ENCODE assay signal across 8 mouse cellular contexts in genomic region chr17:33951021-33951946, GRCm38 (mm10). TPM values are rescaled to one million over a fixed set of nuclear protein-coding genes. Genes with fewer than 3 reads are reported as not detected.
A peak's percentile ranks its signal among the peaks of the same experiment; 100 is the strongest.
DNase-seq lines count a peak whose midpoint lies in the region; ATAC-seq and TF ChIP-seq lines count a peak whose summit lies in the region.

TSS of gene B3galt4 (minus strand) at chr17:33951488.

- ATAC-seq in embryonic facial prominence, embryonic 15.5 days (ENCODE audit: insufficient number of reproducible peaks, low FRiP score, low TSS enrichment, low read depth): peak; percentile 83
- ATAC-seq in heart, embryonic 11.5 days (replicated peaks; ENCODE audit: insufficient number of reproducible peaks, low FRiP score, low TSS enrichment): peak; percentile 69
- peak; percentile 82 for ATAC-seq in kidney, embryonic 15.5 days (replicated peaks; ENCODE audit: low FRiP score)
- peak; percentile 71 for ATAC-seq in liver, embryonic 14.5 days (ENCODE audit: insufficient read depth)
- peak; percentile 80 for ATAC-seq in stomach, embryonic 15.5 days (ENCODE audit: insufficient read depth, low FRiP score, low read depth)

- under 1% methylated on average over 45 of the region's 45 CpGs for WGBS in embryonic facial prominence, embryonic 15.5 days
- under 1% methylated on average over 45 of the region's 45 CpGs for WGBS in heart, embryonic 11.5 days (ENCODE audit: insufficient replicate concordance)
- under 1% methylated on average over 45 of the region's 45 CpGs for WGBS in kidney, embryonic 15.5 days
- WGBS in liver, embryonic 14.5 days (ENCODE audit: insufficient replicate concordance): under 1% methylated on average over 45 of the region's 45 CpGs
- WGBS in stomach, embryonic 15.5 days: under 1% methylated on average over 45 of the region's 45 CpGs

- peaks cover 60% of the 10 kb centered on the region for H3K4me1 ChIP-seq in embryonic facial prominence, embryonic 15.5 days
- peaks cover 39% of the 10 kb centered on the region for H3K4me1 ChIP-seq in heart, embryonic 11.5 days (ENCODE audit: control insufficient read depth, insufficient read depth, low read length)
- peaks cover 53% of the 10 kb centered on the region for H3K4me1 ChIP-seq in kidney, embryonic 15.5 days
- peaks cover 10 to 17% of the 10 kb centered on the region in 2 experiments for H3K4me1 ChIP-seq in liver, embryonic 14.5 days (replicated peaks; ENCODE audit: control insufficient read depth in 2 of 2, insufficient read depth in 2 of 2, low read length in 1 of 2)
- H3K4me1 ChIP-seq in stomach, embryonic 15.5 days: peaks cover 44% of the 10 kb centered on the region

- peak within 1 kb of the TSS; percentile 94 for H3K4me2 ChIP-seq in embryonic facial prominence, embryonic 15.5 days (replicated peaks)
- peak within 1 kb of the TSS; percentile 96 for H3K4me2 ChIP-seq in heart, embryonic 11.5 days
- peak within 1 kb of the TSS; percentile 81 for H3K4me2 ChIP-seq in kidney, embryonic 15.5 days
- peak within 1 kb of the TSS; percentile 89 for H3K4me2 ChIP-seq in liver, embryonic 14.5 days (ENCODE audit: low read depth)
- H3K4me2 ChIP-seq in stomach, embryonic 15.5 days: peak within 1 kb of the TSS; percentile 88

- DNase-seq in CD4-positive, CD25-positive, alpha-beta regulatory T cell, adult 2 months (ENCODE audit: low read depth, low spot score): peak; percentile 87
- DNase-seq in adrenal gland, postnatal 4 days (ENCODE audit: low spot score in 2 of 2): peak; percentile 57 to 70
- DNase-seq in liver, embryonic 14.5 days (ENCODE audit: low read depth in 3 of 3, low spot score in 3 of 3): peak; percentile 71 to 82 (median 71)
- peak; percentile 89 for DNase-seq in neural tube, embryonic 10.5 days (ENCODE audit: extremely low spot score, low spot score)

- H3K27ac ChIP-seq in embryonic facial prominence, embryonic 15.5 days (replicated peaks): peak within 1 kb of the TSS; percentile 96
- H3K27ac ChIP-seq in heart, embryonic 11.5 days (ENCODE audit: low read depth, low read length): peak within 1 kb of the TSS; percentile 88
- H3K27ac ChIP-seq in kidney, embryonic 15.5 days: peak within 1 kb of the TSS; percentile 94
- H3K27ac ChIP-seq in liver, embryonic 14.5 days: peak within 1 kb of the TSS; percentile 46
- peak within 1 kb of the TSS; percentile 94 for H3K27ac ChIP-seq in stomach, embryonic 15.5 days

- no peaks in the 10 kb centered on the region for H3K27me3 ChIP-seq in embryonic facial prominence, embryonic 15.5 days
- H3K27me3 ChIP-seq in heart, embryonic 11.5 days (ENCODE audit: control insufficient read depth, insufficient read depth, low read length): no peaks in the 10 kb centered on the region
- no peaks in the 10 kb centered on the region for H3K27me3 ChIP-seq in kidney, embryonic 15.5 days
- no peaks in the 10 kb centered on the region for H3K27me3 ChIP-seq in liver, embryonic 14.5 days (ENCODE audit: control insufficient read depth, insufficient read depth, low read length)
- H3K27me3 ChIP-seq in stomach, embryonic 15.5 days (replicated peaks): no peaks in the 10 kb centered on the region

- peak within 1 kb of the TSS; percentile 50 for H3K9ac ChIP-seq in embryonic facial prominence, embryonic 15.5 days
- H3K9ac ChIP-seq in heart, embryonic 11.5 days (ENCODE audit: low read depth, low read length): peak within 1 kb of the TSS; percentile 77
- peak within 1 kb of the TSS; percentile 51 for H3K9ac ChIP-seq in kidney, embryonic 15.5 days
- H3K9ac ChIP-seq in liver, embryonic 14.5 days (replicated peaks): peak within 1 kb of the TSS; percentile 60
- peak within 1 kb of the TSS; percentile 18; the same call in 1 of the 2 replicates for H3K9ac ChIP-seq in stomach, embryonic 15.5 days

- H3K4me3 ChIP-seq in embryonic facial prominence, embryonic 15.5 days (replicated peaks): peak within 1 kb of the TSS; percentile 53
- peak within 1 kb of the TSS; percentile 53 for H3K4me3 ChIP-seq in heart, embryonic 11.5 days (ENCODE audit: low read depth, low read length)
- H3K4me3 ChIP-seq in kidney, embryonic 15.5 days (replicated peaks): peak within 1 kb of the TSS; percentile 49
- peak within 1 kb of the TSS; percentile 36 to 50 for H3K4me3 ChIP-seq in liver, embryonic 14.5 days (ENCODE audit: insufficient read depth in 1 of 2, low read depth in 2 of 2, low read length in 2 of 2)
- H3K4me3 ChIP-seq in stomach, embryonic 15.5 days (replicated peaks): peak within 1 kb of the TSS; percentile 48

- no peaks in the 10 kb centered on the region for H3K9me3 ChIP-seq in embryonic facial prominence, embryonic 15.5 days (replicated peaks)
- no peaks in the 10 kb centered on the region for H3K9me3 ChIP-seq in heart, embryonic 11.5 days (replicated peaks; ENCODE audit: control insufficient read depth, low read length)
- H3K9me3 ChIP-seq in kidney, embryonic 15.5 days (replicated peaks): no peaks in the 10 kb centered on the region
- no peaks in the 10 kb centered on the region for H3K9me3 ChIP-seq in liver, embryonic 14.5 days (ENCODE audit: control insufficient read depth, low read length)
- H3K9me3 ChIP-seq in stomach, embryonic 15.5 days: no peaks in the 10 kb centered on the region

- peak; percentile 24; the same call in 1 of the 2 replicates for TF ChIP-seq CTCF in liver, embryonic 14.5 days (IDR thresholded peaks at IDR 0.05; ENCODE audit: low read depth)

- H3K36me3 ChIP-seq in embryonic facial prominence, embryonic 15.5 days: peaks cover 55% of the 10 kb centered on the region
- peaks cover 20% of the 10 kb centered on the region for H3K36me3 ChIP-seq in heart, embryonic 11.5 days (ENCODE audit: control insufficient read depth, insufficient read depth, low read length)
- peaks cover 66% of the 10 kb centered on the region for H3K36me3 ChIP-seq in kidney, embryonic 15.5 days
- peaks cover 29% of the 10 kb centered on the region for H3K36me3 ChIP-seq in liver, embryonic 14.5 days (replicated peaks; ENCODE audit: control insufficient read depth, insufficient read depth, low read depth)
- peaks cover 12% of the 10 kb centered on the region for H3K36me3 ChIP-seq in stomach, embryonic 15.5 days

- peak; percentile 32 for TF ChIP-seq EP300 in liver, embryonic 14.5 days (IDR thresholded peaks at IDR 0.05; ENCODE audit: low read depth)

RNA-seq across cellular contexts. Expression of gene B3galt4, which starts in this region (rescaled TPM):
- total RNA-seq in adrenal gland, postnatal 4 days (2021): 1 to 10 TPM; 7.1 to 7.2 TPM
- polyA plus RNA-seq in embryonic facial prominence, embryonic 15.5 days (2015; fragmentation: Nextera tagmentation; extraction: Ambion mirVana): 6.0 and 8.5 TPM in 2 replicates
- polyA plus RNA-seq in heart, embryonic 11.5 days (2014; fragmentation: Nextera tagmentation; extraction: Ambion mirVana): 2.8 and 5.9 TPM in 2 replicates
- polyA plus RNA-seq in kidney, embryonic 15.5 days (2015; fragmentation: Nextera tagmentation; extraction: Ambion mirVana): 5.1 and 5.6 TPM in 2 replicates
- polyA plus RNA-seq in liver, embryonic 14.5 days (2012; rRNA removed): 1.1 and 1.3 TPM in 2 replicates
- polyA plus RNA-seq in liver, embryonic 14.5 days (2014; fragmentation: Nextera tagmentation; extraction: Ambion mirVana): 1.1 and 1.8 TPM in 2 replicates
- polyA plus RNA-seq in stomach, embryonic 15.5 days (2015; fragmentation: Nextera tagmentation; extraction: Ambion mirVana): 7.5 and 8.2 TPM in 2 replicates

Comparison
In these comparisons a context has a peak if more than half of its experiments do, and no peak if none do; other contexts are left out.
1. Peak in every context shown above with its lines: DNase-seq, ATAC-seq, H3K4me3 ChIP-seq and H3K27ac ChIP-seq.
2. H3K27ac ChIP-seq: peak in every context shown above with its lines; median percentile 96 in embryonic facial prominence, embryonic 15.5 days; 94 in kidney, embryonic 15.5 days; 94 in stomach, embryonic 15.5 days; 88 in heart, embryonic 11.5 days; 46 in liver, embryonic 14.5 days.
3. H3K9ac ChIP-seq: peak in every context shown above with its lines; median percentile 77 in heart, embryonic 11.5 days; 60 in liver, embryonic 14.5 days; 51 in kidney, embryonic 15.5 days; 50 in embryonic facial prominence, embryonic 15.5 days; 18 in stomach, embryonic 15.5 days.